ENCODE assay signal across 12 mouse cellular contexts in the genomic region with DNA sequence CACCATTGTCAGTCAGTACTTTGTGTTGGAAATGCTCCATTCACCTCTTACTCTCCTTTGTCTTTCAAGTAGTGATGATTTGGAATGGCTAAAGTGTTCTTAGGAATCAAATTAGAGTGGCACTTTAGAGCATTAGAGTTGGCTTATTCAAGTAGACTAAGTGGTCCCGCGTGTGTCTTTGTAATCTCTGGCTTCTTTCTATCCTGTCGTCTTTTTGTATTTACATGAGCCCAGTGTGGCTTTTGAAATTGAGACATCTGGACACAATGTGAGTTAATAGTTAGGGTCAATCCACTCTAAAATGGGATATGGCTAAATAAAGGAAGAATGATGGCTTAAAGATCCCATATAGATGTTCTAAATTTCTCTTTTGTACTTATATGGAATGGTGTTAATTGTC.
"Had no signal": no experiment of that assay in that cellular context is flagged by ENCODE, and none has a peak within 500 bp of the region (broad histone marks: within the 10 kb centered on the region; RNA-seq: fewer than 3 reads in every experiment).

No protein-coding gene starts in this region.

- DNase-seq: left cerebral cortex, postnatal 4 days; liver; liver, embryonic 13.5 days; liver, postnatal 0 days; lung, adult 18-20 months; lung, adult 2 months; lung, embryonic 14.5 days; lung, postnatal 10 days; lung, postnatal 14 days; lung, postnatal 36 days; lung, postnatal 4 days; midbrain, embryonic 14.5 days had no signal
